Mouse (Mus musculus): Measurements from ENCODE around the gene Prss8. TPM values are rescaled to one million over a fixed set of nuclear protein-coding genes. Genes with fewer than 3 reads are reported as not detected.
"Not testable (repeated sequence)": the region's sequence is repeated elsewhere in the genome, so short reads cannot be mapped to it uniquely, and the experiment has no call there.

Prss8 gene
- polyA plus RNA-seq, 1 experiment from 2014 or later, result 0.54 TPM

GRCm38 (mm10) chr7:127901772-127902171 is 28.1 kb downstream of the Prss8 start:
- Histone ChIP-seq H3K27me3 (no peaks in the 10 kb centered on the region), H3K4me2 (no peak overlapping the region), H3K27ac (replicated peaks) (no peak overlapping the region), H3K4me3 (no peak overlapping the region), H3K9me3 (no peaks in the 10 kb centered on the region), H3K9ac (no peak overlapping the region), H3K36me3 (peaks cover 5% of the 10 kb centered on the region), H3K4me1 (replicated peaks) (peaks cover 14% of the 10 kb centered on the region)
- 87% methylated on average over 2 of the region's 2 CpGs for WGBS
- ATAC-seq (ENCODE audit: low FRiP score, low read depth), result no peak

DNA sequence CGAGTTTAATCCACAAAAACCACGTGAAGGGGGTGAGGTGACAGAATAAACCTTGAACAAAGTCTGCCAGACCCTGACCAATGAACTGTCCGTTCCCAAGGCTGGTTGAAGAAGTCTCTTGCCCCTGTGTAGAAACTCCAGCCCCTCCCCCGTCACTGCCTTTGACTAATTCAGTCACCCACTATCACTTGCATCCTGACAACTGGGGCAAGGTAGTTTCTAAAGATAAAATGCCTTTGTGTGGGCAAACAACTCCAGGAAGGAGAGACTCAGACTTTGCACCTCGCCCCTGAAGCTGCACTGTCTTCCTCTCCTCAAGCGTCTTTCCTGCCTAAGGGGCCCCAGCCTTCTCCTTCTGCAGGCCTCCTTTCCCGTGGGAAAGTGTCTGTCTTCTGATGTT is 29.9 kb downstream of the Prss8 start:
- H3K4me3 ChIP-seq, result no peak overlapping the region
- no peak for ATAC-seq (ENCODE audit: low FRiP score, low read depth)
- H3K36me3 ChIP-seq, result no peaks in the 10 kb centered on the region
- 59% methylated on average over 7 of the region's 7 CpGs for WGBS
- H3K4me1 ChIP-seq (replicated peaks), result peaks cover 10% of the 10 kb centered on the region
- no peak overlapping the region for H3K4me2 ChIP-seq
- no peaks in the 10 kb centered on the region for H3K27me3 ChIP-seq
- H3K9ac ChIP-seq, result no peak overlapping the region
- H3K9me3 ChIP-seq, result no peaks in the 10 kb centered on the region
- no peak overlapping the region for H3K27ac ChIP-seq (replicated peaks)

- H3K36me3 ChIP-seq, result no peaks in the 10 kb centered on the region
- no peak overlapping the region for H3K4me2 ChIP-seq
- 37% methylated on average over 10 of the region's 10 CpGs for WGBS
- ATAC-seq (ENCODE audit: low FRiP score, low read depth), result no peak
- no peaks in the 10 kb centered on the region for H3K27me3 ChIP-seq
- no peak overlapping the region for H3K27ac ChIP-seq (replicated peaks)
- H3K9ac ChIP-seq, result no peak overlapping the region
- no peak overlapping the region for H3K4me3 ChIP-seq
- H3K4me1 ChIP-seq (replicated peaks), result peaks cover 11% of the 10 kb centered on the region
- H3K9me3 ChIP-seq, result no peaks in the 10 kb centered on the region
These were observed 31.5 kb downstream of the Prss8 start for GRCm38 (mm10) chr7:127898179-127898956.

- H3K36me3 ChIP-seq, result peaks cover 8% of the 10 kb centered on the region
- no peaks in the 10 kb centered on the region for H3K27me3 ChIP-seq
- H3K4me1 ChIP-seq (replicated peaks), result peaks cover 11% of the 10 kb centered on the region
- 92% methylated on average over 7 of the region's 7 CpGs for WGBS
- no peak overlapping the region for H3K4me2 ChIP-seq
- no peak overlapping the region for H3K27ac ChIP-seq (replicated peaks)
- no peak for ATAC-seq (ENCODE audit: low FRiP score, low read depth)
- no peak overlapping the region for H3K4me3 ChIP-seq
- no peaks in the 10 kb centered on the region for H3K9me3 ChIP-seq
- no peak overlapping the region for H3K9ac ChIP-seq
These were observed 32.4 kb downstream of the Prss8 start for GRCm38 (mm10) chr7:127897542-127897941.

DNA sequence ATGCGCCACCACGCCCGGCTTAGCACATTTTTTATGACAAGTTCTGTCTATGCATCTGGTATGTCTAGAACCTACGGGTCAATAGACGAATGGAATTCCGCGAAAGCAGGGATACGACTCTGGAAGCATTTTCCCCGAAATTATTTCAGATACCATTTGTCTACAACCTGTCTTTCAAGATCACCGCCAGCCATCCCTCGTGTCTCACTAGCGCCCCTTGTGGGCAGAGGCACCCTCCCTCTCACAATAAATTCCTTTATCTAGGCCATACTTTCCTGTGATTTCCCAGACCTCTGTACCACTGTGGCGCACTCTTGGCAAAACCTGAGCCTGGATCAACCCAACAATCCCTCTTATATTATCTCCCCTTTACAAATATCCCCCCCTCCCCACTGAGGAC is 33.5 kb downstream of the Prss8 start:
- Histone ChIP-seq H3K9me3 (no peaks in the 10 kb centered on the region), H3K36me3 (peaks cover 10% of the 10 kb centered on the region), H3K27me3 (no peaks in the 10 kb centered on the region), H3K27ac (replicated peaks) (no peak overlapping the region), H3K9ac (no peak overlapping the region), H3K4me2 (no peak overlapping the region), H3K4me3 (no peak overlapping the region), H3K4me1 (replicated peaks) (peaks cover 11% of the 10 kb centered on the region)
- 57% methylated on average over 13 of the region's 13 CpGs for WGBS
- no peak for ATAC-seq (ENCODE audit: low FRiP score, low read depth)

DNA sequence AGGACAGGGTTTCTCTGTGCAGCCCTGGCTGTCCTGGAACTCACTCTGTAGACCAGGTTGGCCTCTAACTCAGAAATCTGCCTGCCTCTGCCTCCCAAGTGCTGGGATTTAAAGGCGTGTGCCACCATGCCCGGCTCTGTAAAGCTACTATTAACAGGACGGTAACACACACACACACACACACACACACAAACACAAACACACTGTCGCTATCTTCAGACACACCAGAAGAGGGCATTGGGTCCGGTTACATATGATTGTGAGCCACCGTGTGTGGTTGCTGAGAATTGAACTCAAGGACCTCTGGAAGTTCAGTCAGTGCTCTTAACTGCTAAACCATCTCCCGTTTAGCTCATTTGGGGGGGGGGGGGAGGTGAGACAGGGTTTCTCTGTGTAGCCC is 34.0 kb downstream of the Prss8 start:
- H3K27me3 ChIP-seq; ATAC-seq (ENCODE audit: low FRiP score, low read depth); H3K9ac ChIP-seq; H3K9me3 ChIP-seq; H3K36me3 ChIP-seq: not testable (repeated sequence)
- Histone ChIP-seq H3K27ac (replicated peaks) (0 out of 2 replicates have a peak overlapping the region, but pooled peaks have one; percentile 51), H3K4me1 (replicated peaks) (peaks cover 11% of the 10 kb centered on the region), H3K4me3 (peak overlapping the region; percentile 82), H3K4me2 (peak overlapping the region; percentile 87)
- WGBS, result 71% methylated on average over 7 of the region's 7 CpGs

- peak; percentile 98 for ATAC-seq (ENCODE audit: low FRiP score, low read depth)
- H3K4me1 ChIP-seq (replicated peaks), result peaks cover 11% of the 10 kb centered on the region
- H3K9me3 ChIP-seq, result no peaks in the 10 kb centered on the region
- no peaks in the 10 kb centered on the region for H3K27me3 ChIP-seq
- H3K36me3 ChIP-seq, result peaks cover 10% of the 10 kb centered on the region
- WGBS, result 0% methylated on average over 26 of the region's 26 CpGs
- peak within 1 kb of the TSS; percentile 82 for H3K4me3 ChIP-seq
- peak within 1 kb of the TSS; percentile 68 for H3K9ac ChIP-seq
- H3K27ac ChIP-seq (replicated peaks), result peak within 1 kb of the TSS; percentile 83
- peak within 1 kb of the TSS; percentile 87 for H3K4me2 ChIP-seq
These were observed 34.5 kb downstream of the Prss8 start, which contains the start of the genes Gm21974 and Vkorc1 for GRCm38 (mm10) chr7:127895442-127895841. Gm21974 (minus strand) TSS chr7:127895454. Vkorc1 (minus strand) TSS chr7:127895617.

DNA sequence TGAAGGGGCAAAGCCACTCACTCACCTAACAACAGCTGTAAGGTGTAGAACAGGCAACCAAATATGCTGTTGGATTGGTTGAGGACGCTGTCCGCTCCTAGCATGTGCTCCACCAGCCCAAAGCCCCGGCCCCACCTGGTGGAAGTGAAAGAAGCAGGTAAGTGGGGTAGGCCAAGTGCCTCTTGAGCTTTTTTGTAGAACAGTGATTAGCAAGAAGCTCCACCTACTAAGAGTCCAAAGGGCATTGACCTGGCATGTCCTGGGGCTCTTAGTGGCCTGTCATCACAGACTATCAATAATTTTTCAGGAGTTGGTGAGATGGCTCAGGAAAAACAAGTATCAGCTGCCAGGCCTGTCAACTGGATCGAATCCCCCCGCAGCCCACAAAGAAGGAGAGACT is 35.4 kb downstream of the Prss8 start:
- H3K9me3 ChIP-seq, result no peaks in the 10 kb centered on the region
- H3K4me3 ChIP-seq, result peak overlapping the region; percentile 82
- H3K4me1 ChIP-seq (replicated peaks), result peaks cover 11% of the 10 kb centered on the region
- H3K27me3 ChIP-seq, result no peaks in the 10 kb centered on the region
- no peak for ATAC-seq (ENCODE audit: low FRiP score, low read depth)
- WGBS, result 87% methylated on average over 5 of the region's 5 CpGs
- H3K36me3 ChIP-seq, result peaks cover 14% of the 10 kb centered on the region
- H3K27ac ChIP-seq (replicated peaks), result no peak overlapping the region
- H3K9ac ChIP-seq, result no peak overlapping the region
- peak overlapping the region; percentile 87 for H3K4me2 ChIP-seq

DNA sequence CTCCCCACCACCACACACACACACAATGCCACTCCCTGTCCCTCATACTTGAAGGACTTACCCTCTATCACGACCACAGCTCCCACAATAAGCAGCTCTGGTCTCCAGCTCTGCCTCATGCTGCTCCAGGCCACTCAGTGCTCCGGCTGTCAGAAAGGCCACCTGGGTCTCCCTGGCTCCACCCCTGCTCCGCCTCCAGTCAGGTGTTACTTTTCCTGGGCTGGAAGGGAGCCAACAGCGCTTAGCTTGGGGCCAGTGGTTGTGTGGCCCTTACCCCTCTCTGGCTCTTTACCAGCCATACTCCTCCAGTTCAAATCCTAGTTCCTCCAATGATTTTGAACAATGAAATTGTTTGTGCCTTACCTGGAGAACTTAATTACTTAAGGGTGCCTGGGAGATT is 39.1 kb downstream of the Prss8 start, which contains the start of gene Prss53:
Gene Prss53, minus strand, starts transcription at position 173 of the 400 bp plus-strand sequence.
- H3K36me3 ChIP-seq, result peaks cover 48% of the 10 kb centered on the region
- H3K9ac ChIP-seq, result no peak within 1 kb of the TSS
- no peaks in the 10 kb centered on the region for H3K9me3 ChIP-seq
- 41% methylated on average over 4 of the region's 4 CpGs for WGBS
- no peaks in the 10 kb centered on the region for H3K27me3 ChIP-seq
- no peak within 1 kb of the TSS for H3K4me3 ChIP-seq
- H3K27ac ChIP-seq (replicated peaks), result no peak within 1 kb of the TSS
- H3K4me1 ChIP-seq (replicated peaks), result peaks cover 17% of the 10 kb centered on the region
- no peak within 1 kb of the TSS for H3K4me2 ChIP-seq
- no peak for ATAC-seq (ENCODE audit: low FRiP score, low read depth)

DNA sequence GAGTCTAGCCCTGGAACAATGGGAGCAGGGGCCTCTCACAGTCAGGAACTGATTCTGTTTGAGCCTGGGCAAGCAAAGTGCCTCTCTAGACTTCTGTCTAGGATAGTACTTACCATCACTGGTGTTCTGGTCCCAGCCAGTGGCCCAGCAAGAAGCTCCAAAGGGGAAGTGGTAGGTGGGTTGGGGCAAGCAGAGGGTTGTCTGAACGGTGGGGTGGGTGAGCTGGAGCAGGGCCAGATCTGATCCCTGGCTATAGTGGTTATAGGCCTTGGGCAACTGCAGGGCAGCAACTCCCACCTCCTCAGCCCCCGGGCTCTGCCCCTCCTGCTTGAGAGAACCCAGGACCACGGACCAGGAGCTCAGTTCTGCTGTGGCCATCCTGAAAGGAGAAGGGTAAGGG is 41.1 kb downstream of the Prss8 start:
- no peak overlapping the region for H3K4me2 ChIP-seq
- no peaks in the 10 kb centered on the region for H3K9me3 ChIP-seq
- no peak overlapping the region for H3K27ac ChIP-seq (replicated peaks)
- no peak for ATAC-seq (ENCODE audit: low FRiP score, low read depth)
- H3K4me3 ChIP-seq, result no peak overlapping the region
- H3K27me3 ChIP-seq, result no peaks in the 10 kb centered on the region
- 81% methylated on average over 3 of the region's 3 CpGs for WGBS
- peaks cover 16% of the 10 kb centered on the region for H3K4me1 ChIP-seq (replicated peaks)
- no peak overlapping the region for H3K9ac ChIP-seq
- H3K36me3 ChIP-seq, result peaks cover 64% of the 10 kb centered on the region

DNA sequence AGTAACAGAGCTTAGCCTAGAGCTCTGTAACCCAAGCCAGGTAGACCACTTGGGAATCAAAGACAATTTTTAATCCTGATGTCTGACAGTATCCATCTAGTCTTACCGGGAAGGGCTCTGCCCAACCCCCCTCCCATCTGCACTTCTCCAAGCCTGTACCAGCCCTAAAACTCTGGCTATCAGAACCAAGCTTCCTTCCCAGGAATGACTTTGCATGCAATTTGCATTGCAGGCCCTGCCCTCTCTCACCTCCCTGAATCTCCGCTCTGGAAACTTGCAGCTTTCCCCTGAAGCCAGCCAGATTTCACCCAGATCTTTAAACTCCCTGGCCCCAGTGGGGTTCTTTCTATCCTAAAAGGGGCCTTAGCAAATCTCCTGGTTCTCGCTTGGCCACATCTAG is 42.1 kb downstream of the Prss8 start:
- ATAC-seq (ENCODE audit: low FRiP score, low read depth), result no peak
- 87% methylated on average over 3 of the region's 3 CpGs for WGBS
- H3K4me2 ChIP-seq, result no peak overlapping the region

DNA sequence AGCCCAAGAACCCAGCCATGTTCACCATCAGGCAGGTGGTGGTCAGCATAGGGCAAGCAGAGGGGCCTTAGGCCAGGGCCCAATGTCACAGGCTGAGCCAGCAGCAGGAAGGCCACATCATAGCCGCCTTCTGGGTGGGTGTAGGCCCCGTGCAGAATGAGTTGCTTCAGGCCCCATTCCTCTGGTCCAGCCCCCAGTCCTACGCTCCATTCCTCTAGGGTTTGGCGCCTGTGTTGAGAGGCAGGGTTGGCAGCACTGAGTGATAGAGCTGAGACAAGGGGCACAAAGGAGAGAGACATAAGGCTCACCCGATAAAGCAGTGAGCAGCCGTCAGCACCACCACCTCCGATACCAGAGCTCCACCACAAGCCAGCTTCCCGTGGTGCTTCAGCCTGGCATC is 42.7 kb downstream of the Prss8 start:
- no peak overlapping the region for H3K9ac ChIP-seq
- H3K4me1 ChIP-seq (replicated peaks), result peaks cover 23% of the 10 kb centered on the region
- ATAC-seq (ENCODE audit: low FRiP score, low read depth), result no peak
- H3K4me2 ChIP-seq, result no peak overlapping the region
- H3K27me3 ChIP-seq, result no peaks in the 10 kb centered on the region
- no peak overlapping the region for H3K4me3 ChIP-seq
- no peaks in the 10 kb centered on the region for H3K9me3 ChIP-seq
- WGBS, result 84% methylated on average over 8 of the region's 8 CpGs
- peaks cover 71% of the 10 kb centered on the region for H3K36me3 ChIP-seq
- no peak overlapping the region for H3K27ac ChIP-seq (replicated peaks)

More for the DNA sequence above, 42.1 kb downstream of the Prss8 start:
- peaks cover 69% of the 10 kb centered on the region for H3K36me3 ChIP-seq
- no peak overlapping the region for H3K4me3 ChIP-seq
- no peaks in the 10 kb centered on the region for H3K9me3 ChIP-seq
- no peak overlapping the region for H3K9ac ChIP-seq
- no peak overlapping the region for H3K27ac ChIP-seq (replicated peaks)
- H3K27me3 ChIP-seq, result no peaks in the 10 kb centered on the region
- H3K4me1 ChIP-seq (replicated peaks), result peaks cover 23% of the 10 kb centered on the region

Measured in hindbrain, embryonic 15.5 days (tissue).